Mouse (Mus musculus) testis, postnatal 14 days (tissue): ENCODE measurements around the gene Ecel1.

ENCODE experiments used
- DNase-seq: peaks from one replicate; pipeline ENCODE4 v3.0.0; 2021; ENCODE audit warnings: low spot score

Gene Ecel1

GRCm38 (mm10) chr1:87156199-87156587 lies at the start of gene Ecel1:
Gene Ecel1, minus strand, starts transcription at chr1:87156521.
- no peak for DNase-seq

DNA sequence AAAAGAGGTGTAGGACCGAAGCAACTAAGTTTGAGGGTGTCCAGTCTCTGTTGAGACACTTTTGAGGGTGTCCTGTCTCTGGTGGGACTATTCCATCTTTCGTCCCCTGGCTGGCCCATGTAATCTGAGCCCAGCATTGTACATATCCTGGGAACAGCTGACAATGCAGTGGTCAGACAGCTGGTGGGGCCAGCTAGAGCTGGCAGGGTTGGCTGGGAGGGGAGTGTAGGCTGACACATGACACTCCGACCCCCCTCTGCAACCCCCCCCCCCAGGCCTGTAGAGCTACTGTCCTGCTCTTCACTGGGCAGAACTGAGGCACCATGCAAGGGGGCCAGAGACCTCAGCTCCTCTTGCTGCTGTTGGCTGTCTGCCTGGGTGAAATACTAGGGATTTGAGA lies 49.2 kb upstream of the Ecel1 start:
- DNase-seq: no peak

DNA sequence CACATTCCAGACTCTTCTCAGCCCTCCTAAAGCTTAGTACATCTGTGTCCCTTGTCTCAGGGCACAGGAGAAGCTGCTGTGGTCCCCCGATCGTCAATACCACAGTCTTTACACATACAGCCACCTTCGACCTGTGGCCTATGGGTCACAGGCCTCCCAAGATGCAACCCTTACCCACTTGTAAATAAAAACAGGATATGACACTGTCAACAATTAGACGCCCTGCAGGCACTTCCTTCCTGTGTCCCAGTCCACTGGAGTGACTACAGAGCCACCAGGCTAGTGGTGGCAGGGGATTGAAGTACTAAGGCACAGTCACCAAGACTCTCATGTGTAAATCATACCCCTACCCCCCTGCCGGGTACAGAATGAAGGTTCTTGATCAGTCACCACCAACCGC lies 48.7 kb upstream of the Ecel1 start:
- DNase-seq: no peak

DNA sequence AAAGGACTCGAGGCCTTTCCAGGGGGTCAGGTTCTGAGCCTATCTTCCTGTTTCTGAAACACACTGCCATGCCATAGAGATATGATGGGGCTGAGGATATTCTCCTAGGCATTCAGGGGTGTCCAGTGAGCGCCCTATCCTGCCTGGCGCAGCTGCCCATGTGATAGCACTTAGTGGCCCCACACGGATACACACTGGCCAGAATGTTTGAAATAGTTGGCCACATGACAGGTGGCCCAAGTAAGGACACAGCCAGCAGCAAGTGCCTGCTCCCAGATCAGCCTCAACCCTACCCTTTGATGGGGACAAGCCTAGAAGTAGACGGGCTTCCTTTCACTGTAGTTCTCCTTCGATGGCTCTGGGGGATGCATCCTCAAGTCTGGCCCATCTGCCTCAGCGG lies 48.1 kb upstream of the Ecel1 start, which contains the start of gene Chrng:
TSS of gene Chrng (plus strand) at position 193 of the 400 bp plus-strand sequence.
- DNase-seq: no peak

GRCm38 (mm10) chr1:87203779-87204178 lies 47.5 kb upstream of the Ecel1 start:
- no peak for DNase-seq

DNA sequence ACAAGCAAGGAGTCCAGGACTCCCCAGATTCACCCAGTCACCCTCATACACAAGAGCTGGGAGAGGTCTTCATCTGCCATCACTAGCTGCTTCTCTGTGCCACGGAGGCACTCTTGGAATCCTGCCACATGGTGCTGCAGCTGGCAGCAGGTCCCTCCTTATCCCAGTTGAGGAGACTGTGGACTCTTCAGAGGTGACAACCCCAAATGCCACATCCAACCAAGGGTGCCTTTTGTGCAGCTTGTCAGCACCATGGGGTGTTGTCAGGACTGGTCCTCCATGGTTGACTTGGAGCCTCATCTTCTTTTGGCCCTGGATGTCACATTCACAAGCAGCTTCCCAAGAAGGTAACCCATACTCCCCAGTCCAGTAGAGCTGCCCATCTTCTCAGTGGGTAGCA lies 45.5 kb upstream of the Ecel1 start:
- no peak for DNase-seq

- no peak for DNase-seq
Measured at GRCm38 (mm10) chr1:87200811-87201210, 44.5 kb upstream of the Ecel1 start.

DNA sequence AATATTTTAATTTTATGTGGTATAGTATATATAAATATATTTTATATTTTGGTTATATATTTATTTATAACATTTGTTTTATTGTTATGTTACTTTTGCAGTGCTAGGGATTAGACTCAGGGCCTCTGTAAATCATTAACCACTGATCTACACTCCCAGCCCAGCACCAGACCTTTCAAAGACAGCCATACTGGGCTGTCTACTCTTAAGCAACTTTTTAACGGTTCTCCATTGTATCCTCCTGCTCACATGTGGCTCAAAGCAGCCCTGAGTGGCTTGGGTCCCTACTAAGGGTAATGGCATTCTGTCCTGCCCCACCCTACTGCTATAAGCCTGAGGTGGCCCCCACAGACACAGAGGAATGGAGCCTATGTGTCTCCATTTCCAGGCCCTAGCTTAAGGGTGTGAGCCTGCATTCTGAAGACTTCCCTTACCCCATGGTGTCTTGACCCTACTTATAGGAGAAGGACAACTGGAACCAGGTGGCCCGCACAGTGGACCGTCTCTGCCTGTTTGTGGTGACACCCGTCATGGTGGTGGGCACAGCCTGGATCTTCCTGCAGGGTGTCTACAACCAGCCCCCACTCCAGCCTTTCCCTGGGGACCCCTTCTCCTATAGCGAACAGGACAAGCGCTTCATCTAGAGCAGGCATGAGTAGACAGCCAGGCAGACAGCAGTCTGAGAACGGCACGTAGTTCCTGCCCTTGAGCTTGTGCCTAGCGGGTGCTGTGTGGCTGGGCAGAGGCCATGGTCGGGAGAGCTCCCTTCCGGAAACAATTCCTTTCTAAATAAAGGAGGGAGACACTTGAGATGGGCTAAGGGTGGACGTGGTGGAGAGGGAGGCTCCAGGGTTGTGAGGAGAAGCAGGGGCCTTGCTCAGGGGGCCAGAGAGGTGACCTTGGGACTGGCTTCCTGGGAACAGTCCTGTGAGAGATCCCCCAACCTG lies 42.1 kb upstream of the Ecel1 start:
- DNase-seq: no peak

- DNase-seq: no peak
Measured at GRCm38 (mm10) chr1:87197296-87197695, 41.0 kb upstream of the Ecel1 start.

- no peak for DNase-seq
Measured at GRCm38 (mm10) chr1:87190429-87190828, 34.1 kb upstream of the Ecel1 start, which contains the start of gene Chrnd. Gene Chrnd, plus strand, starts transcription at chr1:87190607.

DNA sequence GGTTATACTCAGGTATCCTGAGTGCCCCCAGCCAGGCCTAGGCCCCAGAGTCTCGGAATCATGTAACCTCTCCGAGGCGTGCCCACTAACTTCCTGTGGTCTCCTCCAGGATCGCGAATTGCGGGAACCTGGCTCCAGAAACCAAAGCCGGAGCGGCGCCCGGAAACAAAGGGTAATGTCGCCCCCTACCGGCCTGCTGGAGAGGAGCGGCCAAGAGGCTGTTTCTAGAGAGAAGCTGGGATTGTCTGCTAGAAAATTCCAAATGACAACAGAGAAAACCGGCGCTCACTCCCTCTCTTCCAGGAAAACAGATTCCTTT lies 30.7 kb upstream of the Ecel1 start:
- peak; percentile 66 for DNase-seq

- no peak for DNase-seq
Measured at GRCm38 (mm10) chr1:87186261-87187036, 30.1 kb upstream of the Ecel1 start.

GRCm38 (mm10) chr1:87185526-87185925 lies 29.2 kb upstream of the Ecel1 start:
- no peak for DNase-seq

GRCm38 (mm10) chr1:87184751-87185139 lies 28.4 kb upstream of the Ecel1 start:
- DNase-seq: peak; percentile 78

GRCm38 (mm10) chr1:87183998-87184750 lies 27.9 kb upstream of the Ecel1 start:
- no peak for DNase-seq

GRCm38 (mm10) chr1:87183013-87183412 lies 26.7 kb upstream of the Ecel1 start, which contains the start of gene Prss56:
Gene Prss56, plus strand, starts transcription at chr1:87183313.
- DNase-seq: no peak

DNA sequence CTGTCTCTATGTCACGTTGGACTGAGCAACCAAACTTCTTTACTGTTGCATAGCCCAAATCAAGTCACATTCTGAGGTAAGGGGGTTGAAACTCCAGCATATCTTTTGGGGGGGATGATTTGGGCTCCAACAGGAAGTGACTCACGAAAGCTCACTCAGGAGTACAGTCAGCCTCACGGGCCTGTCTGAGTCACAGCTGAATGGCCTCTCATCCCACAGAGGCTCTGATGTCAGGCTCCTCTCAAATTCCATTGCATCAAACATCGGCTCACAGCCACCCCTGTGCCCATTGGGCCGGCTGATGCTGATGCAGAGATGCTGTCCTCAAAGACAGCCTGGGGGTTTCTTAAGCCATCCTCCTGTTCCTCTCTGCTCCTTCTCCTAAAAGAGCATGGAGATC lies 24.6 kb upstream of the Ecel1 start:
- DNase-seq: no peak

DNA sequence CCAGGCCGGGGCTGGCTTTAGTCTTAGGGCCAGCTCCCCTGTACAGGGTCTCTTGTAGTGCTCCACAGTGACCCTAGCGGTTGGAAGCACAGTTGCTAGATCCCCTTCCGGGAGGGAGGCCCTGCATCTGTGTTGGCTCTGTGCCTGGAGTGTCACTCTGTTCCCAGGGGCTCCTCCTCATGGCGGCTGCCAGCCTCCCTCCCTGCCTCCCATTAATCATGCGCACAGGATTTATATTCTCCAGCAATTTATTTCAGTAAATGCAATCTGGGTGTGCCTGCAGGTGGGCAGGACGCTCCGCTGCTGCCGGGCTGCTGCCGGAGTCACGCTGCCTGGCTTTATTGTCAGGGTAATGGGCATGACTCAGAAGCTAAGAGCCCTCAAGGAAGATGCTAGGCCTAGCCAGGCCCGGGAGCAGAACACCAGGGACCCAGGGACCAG lies 19.6 kb upstream of the Ecel1 start:
- peak; percentile 58 for DNase-seq

DNA sequence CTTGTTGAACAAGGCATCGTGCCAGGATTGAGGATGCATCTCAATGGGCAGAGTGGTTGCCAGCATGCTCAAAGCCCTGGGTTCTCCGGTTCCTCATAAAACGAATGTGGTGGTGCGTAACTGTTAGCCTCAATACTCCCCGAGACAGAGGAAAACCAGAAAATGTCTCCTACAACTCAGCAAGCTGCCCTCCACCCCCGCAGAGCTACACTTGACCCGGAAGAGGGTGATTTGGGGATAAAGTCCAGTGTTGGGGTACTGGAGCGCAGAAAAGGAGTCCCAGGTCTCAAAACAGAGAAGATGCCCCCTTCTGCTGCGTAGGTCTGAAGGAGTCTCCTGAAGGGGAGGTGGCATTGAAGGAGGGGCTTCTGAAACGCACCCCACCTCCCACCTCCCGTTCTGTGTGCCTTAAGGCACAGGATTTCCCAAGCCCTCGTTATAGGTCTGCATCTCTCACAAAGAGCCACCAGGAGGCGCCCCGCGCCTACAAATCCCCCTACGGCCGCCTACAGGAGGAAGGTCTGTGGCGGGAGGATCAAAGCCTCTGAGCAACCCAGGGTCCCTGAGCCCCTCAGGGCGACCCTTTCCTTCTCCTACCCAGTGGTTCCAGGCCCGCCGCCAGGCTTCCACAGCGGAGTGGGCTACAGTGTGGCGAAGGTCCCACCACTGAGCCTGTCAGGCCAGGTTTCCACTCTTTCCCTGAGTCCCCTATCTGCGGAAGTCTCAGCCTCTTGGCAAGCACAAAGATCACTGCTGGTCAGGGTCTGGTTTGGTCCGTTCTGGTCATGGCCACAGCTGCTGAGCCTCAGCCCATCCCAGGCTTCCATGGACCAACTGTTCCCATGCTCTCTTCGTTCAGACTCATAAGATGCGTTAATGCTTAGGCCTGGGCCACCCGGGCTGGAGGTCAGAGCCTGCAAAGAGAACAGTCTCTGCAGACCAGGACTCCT lies 18.0 kb upstream of the Ecel1 start:
- DNase-seq: peak; percentile 78

DNA sequence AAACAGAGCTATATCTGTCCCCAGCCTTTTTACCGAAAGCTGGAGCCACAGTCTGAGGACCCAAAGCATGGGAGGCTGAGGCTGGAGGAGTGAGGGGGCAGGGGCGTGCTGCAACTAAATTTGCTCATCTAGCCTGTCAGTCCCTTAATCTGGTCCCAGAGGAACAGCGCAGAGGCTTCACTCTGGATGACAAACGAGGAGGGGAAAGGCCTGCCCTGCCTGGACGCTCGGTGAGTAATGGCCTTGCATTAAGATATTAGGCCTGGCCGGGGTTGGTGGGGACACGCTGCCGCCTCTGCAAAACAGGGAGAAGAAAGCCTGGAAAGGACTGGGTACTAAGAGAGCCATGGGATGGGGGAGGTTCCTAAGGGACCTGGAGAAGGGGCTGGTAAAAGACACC lies 16.0 kb upstream of the Ecel1 start:
- no peak for DNase-seq

DNA sequence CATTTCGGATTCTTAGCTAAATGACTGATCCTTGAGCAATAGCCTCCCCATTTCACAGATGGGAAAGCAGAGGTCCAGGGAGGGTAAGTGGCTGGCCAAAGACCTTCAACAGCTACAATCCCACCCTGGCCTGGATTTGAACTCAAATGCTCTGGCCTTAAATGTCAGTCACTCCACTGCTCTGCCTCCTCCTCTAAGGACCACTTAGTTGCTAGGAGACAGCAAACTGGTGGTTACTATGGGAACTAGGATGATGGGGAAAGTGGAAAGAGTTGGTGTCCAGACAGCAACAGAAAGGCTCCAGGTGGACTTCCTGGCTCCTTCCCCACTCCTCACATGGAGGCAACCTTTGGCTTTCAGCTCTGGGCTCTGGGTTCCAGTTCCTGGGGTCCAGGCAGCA lies 15.0 kb upstream of the Ecel1 start:
- no peak for DNase-seq
